Mouse (Mus musculus) heart, postnatal 0 days (tissue): ENCODE measurements at regions not wholly inside any gene's neighbourhood (a gene's known extent, or its start where the extent isn't known, plus 50 kb on each side); places are given as distances from the start of the nearest gene placed in this dataset.

Experiments
- CTCF ChIP-seq: IDR thresholded peaks from 2 replicates; pipeline ENCODE4 v1.5.1; 2016; ENCODE audit warnings: antibody characterized with exemption, control low read depth, low read depth
- EP300 ChIP-seq: IDR thresholded peaks from 2 replicates; pipeline ENCODE4 v1.6.1; 2016; ENCODE audit warnings: antibody characterized with exemption, low read depth

- TF ChIP-seq CTCF (no peak), EP300 (no peak)
Measured at GRCm38 (mm10) chr10:68669992-68670391, 53.5 kb upstream of the Tmem26 start.
